35 mouse cellular contexts compared by ENCODE assay signal in genomic region chr3:87646174-87646573, GRCm38 (mm10).
"Had no signal": no experiment of that assay in that cellular context is flagged by ENCODE, and none has a peak within 500 bp of the region (broad histone marks: within the 10 kb centered on the region; RNA-seq: fewer than 3 reads in every experiment).

No protein-coding gene starts in this region.

- DNase-seq: heart, postnatal 10 days; heart, postnatal 14 days; heart, postnatal 36 days; heart, postnatal 4 days; kidney, adult 11 months; kidney, adult 18-20 months; kidney, adult 2 months; kidney, adult 8-10 months; kidney, adult 9 months; kidney, postnatal 10 days; kidney, postnatal 14 days; kidney, postnatal 25 days; kidney, postnatal 36 days; kidney, postnatal 4 days; layer of hippocampus, adult 9-11 months; layer of hippocampus, postnatal 36 days had no signal

- H3K4me1 ChIP-seq: heart, embryonic 10.5 days; heart, embryonic 12.5 days; heart, embryonic 15.5 days; hindbrain, embryonic 10.5 days; intestine, embryonic 15.5 days had no signal

- H3K27ac ChIP-seq: heart, embryonic 10.5 days; heart, embryonic 13.5 days; heart, embryonic 15.5 days; hindbrain, embryonic 10.5 days; hindbrain, embryonic 12.5 days; hindbrain, embryonic 13.5 days; hindbrain, embryonic 14.5 days; hindbrain, embryonic 15.5 days; hindbrain, postnatal 0 days; intestine, embryonic 15.5 days; kidney, embryonic 15.5 days; kidney, postnatal 0 days; layer of hippocampus, adult 2 months had no signal

- ATAC-seq: hindbrain, embryonic 16.5 days; hindbrain, postnatal 0 days; inflammation-experienced regulatory T-cells, adult 6 months; intestine, embryonic 15.5 days; intestine, embryonic 16.5 days; intestine, postnatal 0 days had no signal

- H3K9ac ChIP-seq: heart, embryonic 12.5 days; heart, embryonic 13.5 days; heart, embryonic 15.5 days; hindbrain, embryonic 12.5 days; hindbrain, embryonic 13.5 days; hindbrain, embryonic 14.5 days; hindbrain, embryonic 15.5 days; intestine, embryonic 15.5 days; kidney, embryonic 15.5 days had no signal

- H3K4me2 ChIP-seq: heart, embryonic 11.5 days; heart, embryonic 12.5 days; heart, embryonic 13.5 days; heart, embryonic 15.5 days; hindbrain, embryonic 12.5 days; hindbrain, embryonic 13.5 days; hindbrain, embryonic 14.5 days; hindbrain, embryonic 15.5 days; intestine, embryonic 15.5 days; kidney, embryonic 15.5 days had no signal

- H3K36me3 ChIP-seq: heart, embryonic 15.5 days; hindbrain, embryonic 15.5 days; intestine, embryonic 15.5 days had no signal

- H3K9me3 ChIP-seq: heart, embryonic 10.5 days; heart, embryonic 12.5 days; heart, embryonic 13.5 days; heart, embryonic 15.5 days; hindbrain, embryonic 10.5 days; hindbrain, embryonic 12.5 days; hindbrain, embryonic 13.5 days; hindbrain, embryonic 15.5 days; intestine, embryonic 15.5 days; kidney, embryonic 15.5 days had no signal

- H3K27me3 ChIP-seq: heart, embryonic 12.5 days; heart, embryonic 13.5 days; heart, embryonic 15.5 days; hindbrain, embryonic 12.5 days; hindbrain, embryonic 13.5 days; hindbrain, embryonic 15.5 days; intestine, embryonic 15.5 days; kidney, embryonic 15.5 days had no signal

- H3K4me3 ChIP-seq: heart, embryonic 10.5 days; heart, embryonic 12.5 days; heart, embryonic 13.5 days; heart, embryonic 15.5 days; hindbrain, embryonic 10.5 days; hindbrain, embryonic 12.5 days; hindbrain, embryonic 13.5 days; hindbrain, embryonic 15.5 days; intestine, embryonic 15.5 days; kidney, embryonic 15.5 days; layer of hippocampus, adult 2 months had no signal
